Mouse (Mus musculus) c-Kit-positive CD71-positive TER-119-positive erythroid progenitor cells, embryonic 14.5 days (primary cell): Measurements from ENCODE around the gene Gm20498.

Experiments used
- DNase-seq: peaks from one replicate; pipeline ENCODE4 v3.0.0-alpha.2; 2013; ENCODE audit warnings: low spot score

Gm20498 gene

DNA sequence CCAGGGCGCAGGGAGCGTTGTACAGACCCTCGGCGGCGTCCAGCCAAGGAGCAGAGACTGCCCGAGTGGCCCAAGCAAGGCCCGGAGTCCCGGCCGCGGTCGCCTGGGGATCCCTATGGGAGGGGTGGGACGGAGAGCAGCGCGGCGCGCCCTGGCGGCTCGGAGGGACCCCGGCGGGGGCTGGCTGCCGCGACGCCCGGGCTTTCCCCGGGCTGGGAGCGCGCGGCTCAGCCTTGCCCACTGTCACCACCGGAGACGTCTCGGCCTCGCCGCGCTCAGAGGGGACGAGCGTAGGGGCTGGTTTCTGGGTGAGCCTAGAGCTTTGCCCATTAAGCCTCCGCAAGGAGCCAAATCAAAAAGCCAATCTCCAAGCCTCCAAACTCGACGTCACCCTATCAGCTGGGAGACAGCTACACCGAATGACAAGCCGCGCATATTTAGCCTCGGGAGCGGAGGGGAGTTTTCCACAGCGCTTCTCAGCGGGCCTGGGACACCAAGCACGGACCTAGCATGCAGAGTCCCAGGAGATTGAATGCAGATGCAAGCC is 199.8 kb downstream of the Gm20498 start, which contains the start of gene Slc8a3:
Slc8a3 (minus strand) TSS at position 306 of the 547 bp plus-strand sequence.
- no peak for DNase-seq

GRCm38 (mm10) chr12:81331937-81332874 is 200.5 kb downstream of the Gm20498 start:
- no peak for DNase-seq

DNA sequence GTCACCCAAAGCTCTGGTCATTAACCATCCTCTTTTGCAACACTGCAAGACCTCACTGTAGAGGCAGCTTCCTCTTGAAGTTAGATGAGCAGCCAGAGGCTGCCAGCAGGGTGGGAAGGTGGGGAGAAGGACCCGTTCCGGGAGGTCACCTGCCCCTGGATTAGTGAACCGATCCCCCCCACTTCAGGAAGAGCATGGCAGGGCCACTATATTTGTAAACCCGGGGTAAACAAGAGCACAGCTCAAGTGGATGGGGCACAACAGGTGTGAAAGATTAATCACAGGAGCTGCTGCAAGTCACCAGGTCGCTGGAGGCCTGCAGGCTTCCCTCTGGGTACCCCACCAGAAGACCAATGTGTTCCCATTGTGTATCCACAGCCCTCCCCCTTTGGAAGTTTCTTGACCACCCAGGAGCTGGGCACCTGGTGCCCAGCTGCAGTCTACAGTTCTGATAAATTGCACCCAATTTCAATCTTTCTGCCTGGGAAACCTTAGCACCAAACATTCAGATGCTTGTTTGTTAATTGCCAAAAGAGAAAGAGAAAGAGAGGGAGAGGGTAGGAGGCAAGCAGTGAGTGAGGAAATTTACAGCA is 201.6 kb downstream of the Gm20498 start:
- DNase-seq: no peak

DNA sequence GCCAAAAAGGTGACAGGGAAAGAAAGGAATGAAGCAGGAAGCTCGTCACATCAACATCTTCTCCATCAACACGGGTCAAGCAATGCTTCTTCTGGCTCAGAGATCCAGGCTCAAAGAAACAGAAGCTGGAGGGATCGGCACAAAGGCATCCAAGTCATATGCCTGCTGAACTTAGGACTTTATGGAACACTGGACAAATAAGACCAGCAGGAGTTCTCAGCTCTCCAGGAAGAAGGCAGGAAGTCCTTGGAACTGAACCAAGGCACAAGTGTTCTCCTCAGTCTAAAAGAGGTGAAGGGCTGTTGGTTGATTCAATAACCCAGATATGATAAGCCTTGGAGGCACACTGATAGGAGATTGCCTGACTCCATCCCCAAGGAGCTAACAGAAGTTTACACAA is 207.7 kb downstream of the Gm20498 start:
- no peak for DNase-seq

GRCm38 (mm10) chr12:81324116-81324515 is 208.6 kb downstream of the Gm20498 start:
- DNase-seq: no peak

GRCm38 (mm10) chr12:81321021-81321420 is 211.7 kb downstream of the Gm20498 start:
- DNase-seq: no peak

GRCm38 (mm10) chr12:81317811-81318210 is 214.9 kb downstream of the Gm20498 start:
- no peak for DNase-seq

DNA sequence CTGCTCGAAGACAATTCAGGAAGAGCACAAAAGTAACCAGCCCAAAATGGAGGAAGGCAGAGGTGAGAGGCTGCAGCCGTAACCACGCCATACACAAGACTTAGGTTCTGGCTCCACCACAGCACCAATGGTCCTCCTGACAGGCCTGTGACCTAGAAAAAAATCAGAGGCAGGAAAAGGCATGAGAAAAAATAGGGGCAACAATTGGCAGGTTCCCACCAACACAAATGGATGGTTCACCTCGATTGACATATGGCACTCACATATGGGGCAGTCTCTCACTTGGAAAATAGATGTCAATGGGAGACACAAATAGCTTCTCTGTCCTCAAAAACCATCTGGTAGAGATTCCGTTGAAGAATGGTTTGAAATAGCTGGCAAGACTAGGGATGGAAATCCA is 216.8 kb downstream of the Gm20498 start:
- DNase-seq: no peak
